Mouse (Mus musculus): Measurements from ENCODE around the gene Srpk3. TPM values are rescaled to one million over a fixed set of nuclear protein-coding genes. Genes with fewer than 3 reads are reported as not detected.

Gene Srpk3
- polyA plus RNA-seq, 1 experiment: 5.4 TPM

GRCm38 (mm10) chrX:73785666-73786065, 11.5 kb downstream of the Srpk3 start:
- DNase-seq: no peak
- peaks cover 13% of the 10 kb centered on the region; the same call in 1 of the 2 replicates for H3K4me1 ChIP-seq (replicated peaks; ENCODE audit: control insufficient read depth, insufficient read depth, low read length)
- no peak for TF ChIP-seq CTCF (IDR thresholded peaks at IDR 0.05; ENCODE audit: borderline replicate concordance, control insufficient read depth, extremely low read depth, insufficient read depth, low read length, poor library complexity)
- TF ChIP-seq POLR2A (IDR thresholded peaks at IDR 0.05; ENCODE audit: control insufficient read depth, extremely low read depth, insufficient read depth, low read length, poor library complexity): no peak
- H3K27ac ChIP-seq (ENCODE audit: control insufficient read depth, insufficient read depth, low read length): no peak overlapping the region
- H3K36me3 ChIP-seq (ENCODE audit: control insufficient read depth, insufficient read depth, low read length): peaks cover 22% of the 10 kb centered on the region
- no peaks in the 10 kb centered on the region for H3K27me3 ChIP-seq (ENCODE audit: control insufficient read depth, insufficient read depth, low read length)
- peak overlapping the region; percentile 92; the same call in 1 of the 2 replicates for H3K4me3 ChIP-seq (ENCODE audit: control insufficient read depth, insufficient read depth, low read length)

DNA sequence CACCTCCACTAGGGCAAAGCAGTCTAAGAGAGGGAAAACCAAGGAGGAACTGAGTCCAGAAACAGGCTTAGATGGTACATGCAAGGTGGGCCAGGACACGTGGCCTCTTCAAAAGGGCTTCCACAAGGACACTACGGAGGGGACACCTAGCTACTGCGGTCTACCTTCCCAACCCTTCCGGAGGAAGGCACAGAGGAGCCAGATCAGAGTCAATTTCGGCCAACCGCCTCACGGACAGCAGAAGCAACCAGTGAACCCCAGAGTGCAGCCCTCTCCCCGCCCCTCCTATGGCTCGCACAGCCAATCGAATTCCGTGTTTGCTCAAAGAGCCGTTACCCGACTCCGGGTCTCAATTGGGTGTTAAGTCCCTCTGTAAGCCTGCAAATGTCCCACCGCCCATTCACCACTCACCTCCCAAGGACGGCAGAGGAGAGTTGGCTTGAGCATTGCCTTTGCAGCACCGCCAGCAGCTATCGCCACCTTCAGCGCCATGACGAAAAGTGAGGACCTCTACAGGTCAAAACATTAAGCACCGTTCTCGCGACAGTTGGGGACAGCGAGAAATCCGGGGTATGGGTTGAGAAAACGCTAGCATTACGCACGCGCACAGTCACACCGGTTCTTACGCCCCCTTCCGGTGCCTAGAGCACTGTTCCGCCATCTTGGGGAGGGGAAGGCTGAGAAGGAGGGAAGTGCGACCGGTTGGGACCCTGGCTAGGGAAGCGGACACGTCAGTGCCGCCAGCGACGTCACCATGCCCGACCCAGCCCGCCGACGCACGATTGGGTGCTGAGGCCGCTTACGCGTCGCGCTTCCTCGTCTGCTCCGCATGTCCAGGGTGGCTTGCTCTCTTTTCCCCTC, 12.4 kb downstream of the Srpk3 start, which contains the start of the genes Idh3g and Ssr4:
TSS of gene Idh3g (minus strand) at position 534 of the 861 bp plus-strand sequence.
TSS of gene Ssr4 (plus strand) at position 665 of the 861 bp plus-strand sequence.
- 0% methylated on average over 50 of the region's 52 CpGs for WGBS

GRCm38 (mm10) chrX:73787225-73787558, 13.0 kb downstream of the Srpk3 start:
- no peak for DNase-seq
- Histone ChIP-seq H3K27me3 (ENCODE audit: control insufficient read depth, insufficient read depth, low read length) (no peaks in the 10 kb centered on the region), H3K27ac (ENCODE audit: control insufficient read depth, insufficient read depth, low read length) (peak overlapping the region; percentile 50), H3K36me3 (ENCODE audit: control insufficient read depth, insufficient read depth, low read length) (peaks cover 13% of the 10 kb centered on the region), H3K4me1 (replicated peaks; ENCODE audit: control insufficient read depth, insufficient read depth, low read length) (peaks cover 13% of the 10 kb centered on the region; the same call in 1 of the 2 replicates), H3K4me3 (ENCODE audit: control insufficient read depth, insufficient read depth, low read length) (peak overlapping the region; percentile 92)
- WGBS: under 1% methylated on average over 21 of the region's 22 CpGs
- TF ChIP-seq CTCF (IDR thresholded peaks at IDR 0.05; ENCODE audit: borderline replicate concordance, control insufficient read depth, extremely low read depth, insufficient read depth, low read length, poor library complexity) (no peak), POLR2A (IDR thresholded peaks at IDR 0.05; ENCODE audit: control insufficient read depth, extremely low read depth, insufficient read depth, low read length, poor library complexity) (no peak)

More for the DNA sequence above, 12.4 kb downstream of the Srpk3 start, which contains the start of the genes Idh3g and Ssr4:
- TF ChIP-seq POLR2A (IDR thresholded peaks at IDR 0.05; ENCODE audit: control insufficient read depth, extremely low read depth, insufficient read depth, low read length, poor library complexity): peak; percentile 37; the same call in 1 of the 2 replicates
- TF ChIP-seq CTCF (IDR thresholded peaks at IDR 0.05; ENCODE audit: borderline replicate concordance, control insufficient read depth, extremely low read depth, insufficient read depth, low read length, poor library complexity): no peak
- DNase-seq: peak; percentile 90
- H3K4me3 ChIP-seq (ENCODE audit: control insufficient read depth, insufficient read depth, low read length): peak within 1 kb of the TSS; percentile 92
- H3K36me3 ChIP-seq (ENCODE audit: control insufficient read depth, insufficient read depth, low read length): peaks cover 18% of the 10 kb centered on the region
- H3K27ac ChIP-seq (ENCODE audit: control insufficient read depth, insufficient read depth, low read length): peak within 1 kb of the TSS; percentile 74
- no peaks in the 10 kb centered on the region for H3K27me3 ChIP-seq (ENCODE audit: control insufficient read depth, insufficient read depth, low read length)
- H3K4me1 ChIP-seq (replicated peaks; ENCODE audit: control insufficient read depth, insufficient read depth, low read length): peaks cover 13% of the 10 kb centered on the region; the same call in 1 of the 2 replicates

DNA sequence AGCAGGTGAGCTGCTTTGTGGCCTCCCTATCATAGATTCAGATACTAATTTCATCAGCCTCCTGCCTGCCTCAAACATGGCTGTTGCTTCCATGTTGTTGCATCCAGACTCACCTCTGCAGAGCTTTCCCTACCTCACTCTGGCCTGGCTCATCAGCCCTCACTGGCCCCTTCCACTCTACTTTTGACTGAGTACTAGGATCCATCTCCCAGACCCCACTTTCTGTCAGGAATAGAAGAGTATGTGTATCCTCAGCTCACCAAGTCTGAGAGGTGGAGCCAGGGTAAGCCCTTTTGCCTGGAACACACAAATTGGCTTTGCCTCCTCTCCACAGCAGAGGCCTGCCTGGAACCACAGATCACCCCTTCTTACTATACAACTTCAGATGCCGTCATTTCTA, 14.3 kb downstream of the Srpk3 start:
- TF ChIP-seq CTCF (IDR thresholded peaks at IDR 0.05; ENCODE audit: borderline replicate concordance, control insufficient read depth, extremely low read depth, insufficient read depth, low read length, poor library complexity): no peak
- TF ChIP-seq POLR2A (IDR thresholded peaks at IDR 0.05; ENCODE audit: control insufficient read depth, extremely low read depth, insufficient read depth, low read length, poor library complexity): no peak
- DNase-seq: no peak
- peaks cover 13% of the 10 kb centered on the region for H3K36me3 ChIP-seq (ENCODE audit: control insufficient read depth, insufficient read depth, low read length)
- 100% methylated on average over 1 of the region's 1 CpGs for WGBS
- no peak overlapping the region for H3K4me3 ChIP-seq (ENCODE audit: control insufficient read depth, insufficient read depth, low read length)
- H3K27me3 ChIP-seq (ENCODE audit: control insufficient read depth, insufficient read depth, low read length): no peaks in the 10 kb centered on the region
- no peak overlapping the region for H3K27ac ChIP-seq (ENCODE audit: control insufficient read depth, insufficient read depth, low read length)
- peaks cover 13% of the 10 kb centered on the region; the same call in 1 of the 2 replicates for H3K4me1 ChIP-seq (replicated peaks; ENCODE audit: control insufficient read depth, insufficient read depth, low read length)

DNA sequence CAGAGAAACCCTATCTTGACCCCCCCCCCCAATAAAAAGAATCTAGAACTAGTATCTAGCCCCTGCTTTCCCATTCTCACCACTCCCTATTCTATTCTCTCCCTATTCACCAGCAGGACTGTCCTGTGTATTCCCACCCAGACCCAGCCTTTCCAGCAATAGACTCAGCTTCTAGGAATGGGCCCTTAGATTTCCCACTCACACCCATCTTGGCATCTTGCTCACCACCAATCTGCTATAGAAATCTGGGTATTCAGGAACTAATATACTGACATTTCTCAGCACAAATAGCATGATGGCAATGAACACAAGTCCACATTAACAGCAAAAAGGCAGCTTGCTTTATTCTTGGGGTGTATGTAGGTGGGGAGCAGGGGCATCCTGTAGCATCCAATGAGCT, 18.8 kb downstream of the Srpk3 start:
- DNase-seq: no peak
- TF ChIP-seq POLR2A (IDR thresholded peaks at IDR 0.05; ENCODE audit: control insufficient read depth, extremely low read depth, insufficient read depth, low read length, poor library complexity) (no peak), CTCF (IDR thresholded peaks at IDR 0.05; ENCODE audit: borderline replicate concordance, control insufficient read depth, extremely low read depth, insufficient read depth, low read length, poor library complexity) (no peak)
- H3K36me3 ChIP-seq (ENCODE audit: control insufficient read depth, insufficient read depth, low read length): peaks cover 13% of the 10 kb centered on the region
- no peak overlapping the region for H3K27ac ChIP-seq (ENCODE audit: control insufficient read depth, insufficient read depth, low read length)
- no peaks in the 10 kb centered on the region for H3K27me3 ChIP-seq (ENCODE audit: control insufficient read depth, insufficient read depth, low read length)
- H3K4me3 ChIP-seq (ENCODE audit: control insufficient read depth, insufficient read depth, low read length): no peak overlapping the region
- H3K4me1 ChIP-seq (replicated peaks; ENCODE audit: control insufficient read depth, insufficient read depth, low read length): 0 out of 2 replicates have a peak, but pooled peaks cover 6% of the 10 kb centered on the region

DNA sequence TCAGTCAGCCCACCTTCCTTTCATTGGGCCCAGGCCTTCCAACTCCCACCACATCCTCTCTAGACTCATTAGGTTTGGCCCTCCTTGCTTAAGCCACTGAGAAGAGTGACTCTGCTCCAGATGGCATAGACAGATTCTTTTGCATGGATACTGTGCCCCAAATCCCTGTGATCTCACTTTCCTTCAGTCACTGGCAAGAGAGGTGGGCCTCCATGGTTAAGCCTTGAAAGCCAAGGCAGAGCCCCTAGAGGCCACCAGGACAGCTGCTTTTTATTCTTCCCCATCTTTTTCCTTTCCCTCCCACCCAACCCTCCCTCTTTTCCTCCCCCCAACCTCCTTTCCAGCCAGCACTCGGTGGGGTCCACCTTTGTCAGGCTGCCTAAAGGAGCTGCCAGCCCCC, 19.3 kb downstream of the Srpk3 start:
- no peak overlapping the region for H3K4me3 ChIP-seq (ENCODE audit: control insufficient read depth, insufficient read depth, low read length)
- H3K36me3 ChIP-seq (ENCODE audit: control insufficient read depth, insufficient read depth, low read length): peaks cover 13% of the 10 kb centered on the region
- TF ChIP-seq CTCF (IDR thresholded peaks at IDR 0.05; ENCODE audit: borderline replicate concordance, control insufficient read depth, extremely low read depth, insufficient read depth, low read length, poor library complexity): no peak
- H3K27ac ChIP-seq (ENCODE audit: control insufficient read depth, insufficient read depth, low read length): no peak overlapping the region
- DNase-seq: no peak
- H3K4me1 ChIP-seq (replicated peaks; ENCODE audit: control insufficient read depth, insufficient read depth, low read length): 0 out of 2 replicates have a peak, but pooled peaks cover 4% of the 10 kb centered on the region
- 14% methylated on average over 1 of the region's 1 CpGs for whole genome bisulfite sequencing
- H3K27me3 ChIP-seq (ENCODE audit: control insufficient read depth, insufficient read depth, low read length): no peaks in the 10 kb centered on the region

Data from thymus, adult 2 months (tissue).